7 mouse cellular contexts compared by ENCODE assay signal in the genomic region with DNA sequence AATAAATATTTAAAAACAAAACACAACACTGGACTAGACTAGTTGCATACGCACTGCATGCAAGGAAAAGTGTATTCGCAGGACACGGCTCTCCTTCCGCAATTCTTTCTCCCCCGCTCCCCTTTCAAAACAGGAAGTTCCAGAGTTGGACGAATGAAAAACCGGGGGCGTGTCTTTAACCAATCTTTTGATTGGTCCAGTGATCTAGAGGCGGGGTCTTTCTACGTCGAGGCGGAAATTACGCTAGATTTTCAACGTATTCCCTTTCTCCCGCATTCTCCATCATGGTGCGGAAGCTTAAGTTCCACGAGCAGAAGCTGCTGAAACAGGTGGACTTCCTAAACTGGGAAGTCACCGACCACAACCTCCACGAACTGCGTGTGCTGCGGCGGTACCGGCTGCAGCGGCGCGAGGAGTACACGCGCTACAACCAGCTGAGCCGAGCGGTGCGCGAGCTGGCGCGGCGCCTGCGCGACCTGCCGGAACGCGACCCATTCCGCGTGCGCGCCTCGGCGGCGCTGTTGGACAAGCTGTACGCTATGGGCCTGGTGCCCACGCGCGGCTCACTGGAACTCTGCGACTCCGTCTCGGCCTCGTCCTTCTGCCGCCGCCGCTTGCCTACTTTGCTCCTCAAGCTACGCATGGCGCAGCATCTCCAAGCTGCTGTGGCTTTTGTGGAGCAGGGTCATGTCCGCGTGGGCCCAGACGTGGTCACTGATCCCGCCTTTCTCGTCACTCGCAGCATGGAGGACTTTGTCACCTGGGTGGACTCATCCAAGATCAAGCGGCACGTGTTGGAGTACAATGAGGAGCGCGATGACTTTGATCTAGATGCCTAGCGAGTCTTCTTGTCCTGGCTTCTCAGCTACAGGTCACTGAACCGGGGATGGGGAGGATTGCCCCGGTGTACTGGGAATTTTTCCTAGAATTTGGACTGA. TPM values are rescaled to one million over a fixed set of nuclear protein-coding genes. Genes with fewer than 3 reads are reported as not detected.
DNase-seq lines count a peak whose midpoint lies in the region; ATAC-seq lines count a peak whose summit lies in the region.

A gene (plus strand): TSS at position 253 of the 938 bp plus-strand sequence.

- peak within 1 kb of the TSS; percentile 86 for H3K9ac ChIP-seq in intestine, embryonic 16.5 days (ENCODE audit: low read depth, low read length)
- H3K9ac ChIP-seq in midbrain, embryonic 11.5 days (ENCODE audit: low read length): peak within 1 kb of the TSS; percentile 82

- peaks cover 10% of the 10 kb centered on the region for H3K4me1 ChIP-seq in intestine, embryonic 16.5 days (ENCODE audit: control insufficient read depth, insufficient read depth, low read length)
- H3K4me1 ChIP-seq in midbrain, embryonic 11.5 days (ENCODE audit: control insufficient read depth, insufficient read depth, low read length): peaks cover 12% of the 10 kb centered on the region

- peak within 1 kb of the TSS; percentile 89 for H3K27ac ChIP-seq in intestine, embryonic 16.5 days (ENCODE audit: low read length)
- 0 out of 2 replicates have a peak within 1 kb of the TSS, but pooled peaks have one; percentile 47 for H3K27ac ChIP-seq in midbrain, embryonic 11.5 days (ENCODE audit: low read depth, low read length)

- WGBS in intestine, embryonic 16.5 days: under 1% methylated on average over 73 of the region's 73 CpGs
- under 1% methylated on average over 73 of the region's 73 CpGs for WGBS in midbrain, embryonic 11.5 days

- no peaks in the 10 kb centered on the region for H3K27me3 ChIP-seq in intestine, embryonic 16.5 days (replicated peaks; ENCODE audit: control insufficient read depth, insufficient read depth, low read length)
- H3K27me3 ChIP-seq in midbrain, embryonic 11.5 days (ENCODE audit: control insufficient read depth, insufficient read depth, low read length): no peaks in the 10 kb centered on the region

- peak within 1 kb of the TSS; percentile 82 for H3K4me3 ChIP-seq in intestine, embryonic 16.5 days (ENCODE audit: low read length)
- H3K4me3 ChIP-seq in midbrain, embryonic 11.5 days (ENCODE audit: low read depth, low read length): peak within 1 kb of the TSS; percentile 83

- H3K36me3 ChIP-seq in intestine, embryonic 16.5 days (ENCODE audit: control insufficient read depth, insufficient read depth, low read length): no peaks in the 10 kb centered on the region
- no peaks in the 10 kb centered on the region for H3K36me3 ChIP-seq in midbrain, embryonic 11.5 days (ENCODE audit: control insufficient read depth, insufficient read depth, low read length)

- H3K4me2 ChIP-seq in intestine, embryonic 16.5 days (ENCODE audit: low read depth, low read length): peak within 1 kb of the TSS; percentile 80
- H3K4me2 ChIP-seq in midbrain, embryonic 11.5 days: peak within 1 kb of the TSS; percentile 82

- DNase-seq in adrenal gland, adult 8-10 months: peak; percentile 90
- DNase-seq in embryo, embryonic 9.5 days (ENCODE audit: extremely low spot score): peak; percentile 90
- DNase-seq in gastrocnemius, postnatal 4 days (ENCODE audit: low spot score in 2 of 2): peak; percentile 63 to 85
- peak; percentile 90 for DNase-seq in left cerebral cortex, postnatal 36 days (ENCODE audit: low spot score in 2 of 2)
- DNase-seq in midbrain, embryonic 11.5 days (ENCODE audit: low spot score, missing footprints): peak; percentile 98
- DNase-seq in skeletal muscle tissue, adult 2 months (ENCODE audit: low read depth, low spot score): peak; percentile 93

- H3K9me3 ChIP-seq in intestine, embryonic 16.5 days (ENCODE audit: control insufficient read depth, low read length): no peaks in the 10 kb centered on the region
- H3K9me3 ChIP-seq in midbrain, embryonic 11.5 days (ENCODE audit: control insufficient read depth, low read length): no peaks in the 10 kb centered on the region

- ATAC-seq in intestine, embryonic 16.5 days: peak; percentile 95
- peak; percentile 95 for ATAC-seq in midbrain, embryonic 11.5 days (ENCODE audit: low FRiP score)

- intact Hi-C loops in left cerebral cortex, postnatal 36 days (cut with DNase I): no loop called here

RNA-seq across cellular contexts. Expression of the gene that starts here (rescaled TPM):
- 100 to 1,000 TPM; 102 to 128 (median 114) TPM for total RNA-seq in adrenal gland, adult 8-10 months (2022)
- total RNA-seq in gastrocnemius, postnatal 4 days (2021): 10 to 100 TPM; 50.3 to 53.7 TPM
- polyA plus RNA-seq in intestine, embryonic 16.5 days (2015; fragmentation: Nextera tagmentation; extraction: Ambion mirVana): 60.9 and 67.2 TPM in 2 replicates
- total RNA-seq in left cerebral cortex, postnatal 36 days (2021): 10 to 100 TPM; 50.2 to 50.4 TPM
- polyA plus RNA-seq in midbrain, embryonic 11.5 days (2014; fragmentation: Nextera tagmentation; extraction: Ambion mirVana): 57.0 and 69.4 TPM in 2 replicates

Comparison
In these comparisons a context has a peak if more than half of its experiments do, and no peak if none do; other contexts are left out.
1. Peak in every context shown above with its lines: DNase-seq, ATAC-seq, H3K4me3 ChIP-seq and H3K27ac ChIP-seq.